Mouse (Mus musculus) spleen, adult 2 months (tissue): ENCODE measurements around the gene Afdn.
"Not testable (repeated sequence)": the region's sequence is repeated elsewhere in the genome, so short reads cannot be mapped to it uniquely, and the experiment has no call there.

ENCODE experiments used
- CTCF ChIP-seq: fragments of 200-500 bp; IDR thresholded peaks from 2 replicates; pipeline ENCODE4 v1.5.1; 2011; ENCODE audit warnings: mild to moderate bottlenecking, inconsistent platforms; ENCODE audit not compliant: insufficient read depth, insufficient read length, insufficient replicate concordance; ENCODE audit errors: extremely low read depth
- POLR2A ChIP-seq: fragments of 200-500 bp; IDR thresholded peaks from 2 replicates; pipeline ENCODE4 v1.6.1; 2011; ENCODE audit warnings: low read depth, low read length, inconsistent platforms

DNA sequence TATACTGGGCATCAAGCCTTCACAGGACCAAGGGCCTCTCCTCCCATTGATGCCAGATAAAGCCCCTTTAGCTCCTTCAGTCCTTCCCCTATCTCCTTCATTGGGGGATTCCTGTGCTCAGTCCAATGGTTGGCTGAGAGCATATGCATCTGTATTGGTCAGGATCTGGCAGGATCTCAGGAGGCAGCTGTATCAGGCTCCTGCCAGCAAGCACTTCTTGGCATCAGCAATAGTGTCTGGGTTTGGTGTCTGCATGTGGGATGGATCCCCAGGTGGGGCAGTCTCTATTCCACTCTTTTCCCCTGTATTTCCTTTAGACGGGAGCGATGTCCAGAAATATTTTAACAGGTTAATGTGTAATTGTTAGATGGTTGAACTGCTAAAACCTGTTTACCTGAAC is 4.6 kb downstream of the Afdn start:
- not testable (repeated sequence) for TF ChIP-seq CTCF, POLR2A
